Mouse (Mus musculus): ENCODE data around the gene AL732309.1. TPM values are rescaled to one million over a fixed set of nuclear protein-coding genes. Genes with fewer than 3 reads are reported as not detected.

AL732309.1 gene
- polyA plus RNA-seq, 1 experiment from 2014 or later = 6.2 TPM

GRCm38 (mm10) chr2:25286837-25287636, 40.4 kb upstream of the AL732309.1 start:
- H3K4me3 ChIP-seq = no peak overlapping the region
- no peak overlapping the region for H3K9ac ChIP-seq
- H3K27ac ChIP-seq = no peak overlapping the region
- peaks cover 42% of the 10 kb centered on the region for H3K36me3 ChIP-seq
- no peaks in the 10 kb centered on the region for H3K9me3 ChIP-seq (replicated peaks)
- WGBS = 55% methylated on average over 7 of the region's 7 CpGs
- H3K4me1 ChIP-seq = peaks cover 9% of the 10 kb centered on the region
- H3K4me2 ChIP-seq (replicated peaks) = no peak overlapping the region
- H3K27me3 ChIP-seq = peaks cover 51% of the 10 kb centered on the region
- no peak for ATAC-seq (ENCODE audit: low FRiP score)

- Histone ChIP-seq H3K9me3 (replicated peaks) (no peaks in the 10 kb centered on the region), H3K36me3 (peaks cover 47% of the 10 kb centered on the region), H3K4me1 (peaks cover 5% of the 10 kb centered on the region), H3K27me3 (peaks cover 44% of the 10 kb centered on the region), H3K4me3 (no peak overlapping the region), H3K9ac (no peak overlapping the region), H3K4me2 (replicated peaks) (no peak overlapping the region), H3K27ac (no peak overlapping the region)
- WGBS = 75% methylated on average over 1 of the region's 1 CpGs
- ATAC-seq (ENCODE audit: low FRiP score) = no peak
These were observed 39.7 kb upstream of the AL732309.1 start for GRCm38 (mm10) chr2:25286314-25286713.

- Histone ChIP-seq H3K4me2 (replicated peaks) (no peak overlapping the region), H3K9me3 (replicated peaks) (no peaks in the 10 kb centered on the region), H3K4me1 (peaks cover 5% of the 10 kb centered on the region), H3K27ac (no peak overlapping the region), H3K4me3 (no peak overlapping the region), H3K9ac (no peak overlapping the region), H3K36me3 (peaks cover 54% of the 10 kb centered on the region), H3K27me3 (peaks cover 37% of the 10 kb centered on the region)
- no peak for ATAC-seq (ENCODE audit: low FRiP score)
- WGBS = 91% methylated on average over 2 of the region's 2 CpGs
These were observed 38.9 kb upstream of the AL732309.1 start for GRCm38 (mm10) chr2:25285551-25285950.

GRCm38 (mm10) chr2:25278928-25279882, 32.5 kb upstream of the AL732309.1 start:
- Histone ChIP-seq H3K27me3 (no peaks in the 10 kb centered on the region), H3K4me3 (no peak overlapping the region), H3K27ac (no peak overlapping the region), H3K4me2 (replicated peaks) (no peak overlapping the region), H3K9ac (no peak overlapping the region), H3K4me1 (0 out of 2 replicates have a peak, but pooled peaks cover 3% of the 10 kb centered on the region), H3K36me3 (peaks cover 92% of the 10 kb centered on the region), H3K9me3 (replicated peaks) (no peaks in the 10 kb centered on the region)
- ATAC-seq (ENCODE audit: low FRiP score) = no peak
- 60% methylated on average over 13 of the region's 13 CpGs for WGBS

- Histone ChIP-seq H3K4me2 (replicated peaks) (peak overlapping the region; percentile 86), H3K9me3 (replicated peaks) (no peaks in the 10 kb centered on the region), H3K36me3 (peaks cover 59% of the 10 kb centered on the region), H3K4me1 (peaks cover 27% of the 10 kb centered on the region), H3K27ac (no peak overlapping the region), H3K4me3 (peak overlapping the region; percentile 90), H3K27me3 (no peaks in the 10 kb centered on the region), H3K9ac (peak overlapping the region; percentile 93)
- 34% methylated on average over 16 of the region's 16 CpGs for WGBS
- no peak; the same call in 1 of the 2 replicates for ATAC-seq (ENCODE audit: low FRiP score)
These were observed 26.3 kb upstream of the AL732309.1 start for GRCm38 (mm10) chr2:25273010-25273409.

GRCm38 (mm10) chr2:25272515-25272914, 25.9 kb upstream of the AL732309.1 start:
- peak overlapping the region; percentile 86 for H3K4me2 ChIP-seq (replicated peaks)
- no peak overlapping the region for H3K27ac ChIP-seq
- peak; percentile 72 for ATAC-seq (ENCODE audit: low FRiP score)
- H3K9ac ChIP-seq = peak overlapping the region; percentile 93
- H3K9me3 ChIP-seq (replicated peaks) = no peaks in the 10 kb centered on the region
- peak overlapping the region; percentile 90 for H3K4me3 ChIP-seq
- WGBS = 2% methylated on average over 29 of the region's 29 CpGs
- H3K36me3 ChIP-seq = peaks cover 54% of the 10 kb centered on the region
- H3K27me3 ChIP-seq = no peaks in the 10 kb centered on the region
- peaks cover 32% of the 10 kb centered on the region for H3K4me1 ChIP-seq

- under 1% methylated on average over 55 of the region's 55 CpGs for WGBS
- H3K4me3 ChIP-seq = peak within 1 kb of the TSS; percentile 90
- peaks cover 37% of the 10 kb centered on the region for H3K4me1 ChIP-seq
- ATAC-seq (ENCODE audit: low FRiP score) = peak; percentile 95
- H3K27ac ChIP-seq = peak within 1 kb of the TSS; percentile 80
- H3K27me3 ChIP-seq = no peaks in the 10 kb centered on the region
- no peaks in the 10 kb centered on the region for H3K9me3 ChIP-seq (replicated peaks)
- H3K36me3 ChIP-seq = peaks cover 49% of the 10 kb centered on the region
- H3K9ac ChIP-seq = peak within 1 kb of the TSS; percentile 93
- H3K4me2 ChIP-seq (replicated peaks) = peak within 1 kb of the TSS; percentile 86
These were observed 25.3 kb upstream of the AL732309.1 start, which contains the start of the genes Ssna1 and Anapc2 for GRCm38 (mm10) chr2:25271827-25272511. Gene Ssna1 (minus strand): TSS chr2:25272438. Gene Anapc2 (plus strand): TSS chr2:25272478.

GRCm38 (mm10) chr2:25267746-25268309, 21.2 kb upstream of the AL732309.1 start:
- H3K4me1 ChIP-seq = peaks cover 62% of the 10 kb centered on the region
- ATAC-seq (ENCODE audit: low FRiP score) = no peak
- no peak overlapping the region for H3K4me3 ChIP-seq
- peaks cover 19% of the 10 kb centered on the region for H3K36me3 ChIP-seq
- H3K27me3 ChIP-seq = peaks cover 23% of the 10 kb centered on the region
- WGBS = 73% methylated on average over 4 of the region's 4 CpGs
- H3K4me2 ChIP-seq (replicated peaks) = 0 out of 2 replicates have a peak overlapping the region, but pooled peaks have one; percentile 11
- no peak overlapping the region for H3K27ac ChIP-seq
- no peak overlapping the region for H3K9ac ChIP-seq
- no peaks in the 10 kb centered on the region for H3K9me3 ChIP-seq (replicated peaks)

GRCm38 (mm10) chr2:25267241-25267640, 20.6 kb upstream of the AL732309.1 start:
- H3K27ac ChIP-seq = no peak overlapping the region; the same call in 1 of the 2 replicates
- H3K9me3 ChIP-seq (replicated peaks) = no peaks in the 10 kb centered on the region
- H3K27me3 ChIP-seq = peaks cover 23% of the 10 kb centered on the region
- peaks cover 62% of the 10 kb centered on the region for H3K4me1 ChIP-seq
- peaks cover 19% of the 10 kb centered on the region for H3K36me3 ChIP-seq
- no peak overlapping the region; the same call in 1 of the 2 replicates for H3K4me3 ChIP-seq
- H3K4me2 ChIP-seq (replicated peaks) = peak overlapping the region; percentile 99
- H3K9ac ChIP-seq = no peak overlapping the region
- no peak for ATAC-seq (ENCODE audit: low FRiP score)

DNA sequence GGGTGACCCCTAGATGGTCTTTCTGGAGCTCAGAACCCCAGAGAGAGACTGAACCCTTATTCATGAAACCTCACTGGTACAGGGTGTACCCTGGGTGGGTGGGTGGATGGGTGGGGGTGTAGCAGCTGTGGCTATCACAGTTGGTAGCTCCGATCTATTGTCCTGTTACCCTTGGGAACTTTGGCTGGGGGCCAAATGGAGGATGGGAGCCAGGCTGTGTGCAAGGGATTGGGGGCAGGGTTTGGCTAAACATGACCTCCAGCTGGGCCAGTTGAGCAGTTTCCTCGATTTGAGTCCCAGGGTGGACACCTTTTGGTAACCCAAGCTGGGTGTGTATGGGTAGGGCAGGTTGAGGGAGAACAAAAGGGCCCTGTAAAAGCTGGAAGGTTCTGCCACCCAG, 20.1 kb upstream of the AL732309.1 start:
- peaks cover 19% of the 10 kb centered on the region for H3K36me3 ChIP-seq
- ATAC-seq (ENCODE audit: low FRiP score) = no peak
- H3K9me3 ChIP-seq (replicated peaks) = no peaks in the 10 kb centered on the region
- WGBS = 46% methylated on average over 2 of the region's 2 CpGs
- H3K27ac ChIP-seq = peak overlapping the region; percentile 8; the same call in 1 of the 2 replicates
- H3K9ac ChIP-seq = peak overlapping the region; percentile 13
- H3K27me3 ChIP-seq = peaks cover 23% of the 10 kb centered on the region
- peak overlapping the region; percentile 99 for H3K4me2 ChIP-seq (replicated peaks)
- H3K4me1 ChIP-seq = peaks cover 65% of the 10 kb centered on the region
- H3K4me3 ChIP-seq = no peak overlapping the region; the same call in 1 of the 2 replicates

- ATAC-seq (ENCODE audit: low FRiP score) = no peak
- 61% methylated on average over 6 of the region's 6 CpGs for WGBS
These were observed 19.4 kb upstream of the AL732309.1 start for GRCm38 (mm10) chr2:25265897-25266656.

More at GRCm38 (mm10) chr2:25265897-25266656, 19.4 kb upstream of the AL732309.1 start:
- Histone ChIP-seq H3K9ac (peak overlapping the region; percentile 13), H3K4me2 (replicated peaks) (peak overlapping the region; percentile 99), H3K27me3 (peaks cover 23% of the 10 kb centered on the region), H3K36me3 (peaks cover 19% of the 10 kb centered on the region), H3K4me3 (no peak overlapping the region), H3K9me3 (replicated peaks) (no peaks in the 10 kb centered on the region), H3K27ac (0 out of 2 replicates have a peak overlapping the region, but pooled peaks have one; percentile 8), H3K4me1 (peaks cover 58% of the 10 kb centered on the region)
